In genomic region chr19:42193311-42193710, GRCm38 (mm10) we compare ENCODE assay signal across 14 mouse cellular contexts. TPM values are rescaled to one million over a fixed set of nuclear protein-coding genes. Genes with fewer than 3 reads are reported as not detected.
DNase-seq lines count a peak whose midpoint lies in the region; ATAC-seq lines count a peak whose summit lies in the region.
"Had no signal": no experiment of that assay in that cellular context is flagged by ENCODE, and none has a peak within 500 bp of the region (broad histone marks: within the 10 kb centered on the region; RNA-seq: fewer than 3 reads in every experiment).

No protein-coding gene starts in this region.

- peaks cover 4% of the 10 kb centered on the region; the same call in 1 of the 2 replicates for H3K36me3 ChIP-seq in forebrain, embryonic 16.5 days (ENCODE audit: control insufficient read depth, insufficient read depth)
- H3K36me3 ChIP-seq in forebrain, embryonic 13.5 days (ENCODE audit: poor library complexity, severe bottlenecking) = peaks cover 40% of the 10 kb centered on the region
- peaks cover 18% of the 10 kb centered on the region; the same call in 1 of the 2 replicates for H3K36me3 ChIP-seq in kidney, embryonic 14.5 days (ENCODE audit: control insufficient read depth, insufficient read depth, low read length)

- no peaks in the 10 kb centered on the region for H3K9me3 ChIP-seq in forebrain, embryonic 16.5 days (ENCODE audit: control insufficient read depth, low read length)
- H3K9me3 ChIP-seq in forebrain, embryonic 13.5 days (replicated peaks) = no peaks in the 10 kb centered on the region
- no peaks in the 10 kb centered on the region for H3K9me3 ChIP-seq in kidney, embryonic 14.5 days (ENCODE audit: control insufficient read depth, low read length)
- H3K9me3 ChIP-seq: embryonic facial prominence, embryonic 15.5 days; kidney, embryonic 15.5 days; liver, embryonic 15.5 days had no signal

- no peak overlapping the region for H3K4me3 ChIP-seq in forebrain, embryonic 16.5 days (replicated peaks; ENCODE audit: low read length)
- H3K4me3 ChIP-seq in forebrain, embryonic 13.5 days = no peak overlapping the region
- H3K4me3 ChIP-seq in kidney, embryonic 14.5 days (ENCODE audit: low read length) = no peak overlapping the region
- H3K4me3 ChIP-seq: embryonic facial prominence, embryonic 15.5 days; kidney, embryonic 15.5 days; liver, embryonic 15.5 days had no signal

- H3K9ac ChIP-seq in forebrain, embryonic 16.5 days (replicated peaks; ENCODE audit: low read depth, low read length) = no peak overlapping the region
- no peak overlapping the region for H3K9ac ChIP-seq in forebrain, embryonic 13.5 days
- 0 out of 2 replicates have a peak overlapping the region, but pooled peaks have one; percentile 1 for H3K9ac ChIP-seq in kidney, embryonic 14.5 days (ENCODE audit: low read depth, low read length)
- H3K9ac ChIP-seq: embryonic facial prominence, embryonic 15.5 days; kidney, embryonic 15.5 days; liver, embryonic 15.5 days had no signal

- no peaks in the 10 kb centered on the region for H3K27me3 ChIP-seq in forebrain, embryonic 16.5 days (replicated peaks; ENCODE audit: control insufficient read depth, insufficient read depth, low read length)
- peaks cover 7% of the 10 kb centered on the region for H3K27me3 ChIP-seq in forebrain, embryonic 13.5 days
- peaks cover 4% of the 10 kb centered on the region; the same call in 1 of the 2 replicates for H3K27me3 ChIP-seq in kidney, embryonic 14.5 days (ENCODE audit: control insufficient read depth, insufficient read depth, low read length)

- peak; percentile 18; the same call in 1 of the 2 replicates for ATAC-seq in forebrain, embryonic 16.5 days
- ATAC-seq in forebrain, embryonic 13.5 days = no peak
- no peak for ATAC-seq in kidney, embryonic 14.5 days (ENCODE audit: low FRiP score, low TSS enrichment)
- ATAC-seq: forebrain, embryonic 14.5 days had no signal

- WGBS in forebrain, embryonic 16.5 days = 39% methylated on average over 2 of the region's 2 CpGs
- 52% methylated on average over 2 of the region's 2 CpGs for WGBS in forebrain, embryonic 13.5 days
- 83% methylated on average over 2 of the region's 2 CpGs for WGBS in kidney, embryonic 14.5 days

- H3K4me1 ChIP-seq in forebrain, embryonic 16.5 days (replicated peaks; ENCODE audit: control insufficient read depth, insufficient read depth, low read length) = no peaks in the 10 kb centered on the region
- no peaks in the 10 kb centered on the region for H3K4me1 ChIP-seq in forebrain, embryonic 13.5 days
- no peaks in the 10 kb centered on the region for H3K4me1 ChIP-seq in kidney, embryonic 14.5 days (ENCODE audit: control insufficient read depth, insufficient read depth, low read length)
- H3K4me1 ChIP-seq: liver, embryonic 15.5 days had no signal

- DNase-seq in kidney, postnatal 25 days = no peak
- peak; percentile 11 for DNase-seq in 3T3-L1 (ENCODE audit: low read depth, low spot score)
- DNase-seq in fibroblast of lung, adult 2 months (ENCODE audit: low read depth) = peak; percentile 33
- DNase-seq in embryo, embryonic 9.5 days (ENCODE audit: extremely low spot score) = no peak
- DNase-seq in kidney, postnatal 14 days = no peak
- DNase-seq: adrenal gland, postnatal 25 days; cerebellum, postnatal 36 days had no signal

- no peak overlapping the region for H3K4me2 ChIP-seq in forebrain, embryonic 16.5 days (ENCODE audit: low read length)
- H3K4me2 ChIP-seq in forebrain, embryonic 13.5 days = no peak overlapping the region
- no peak overlapping the region for H3K4me2 ChIP-seq in kidney, embryonic 14.5 days (replicated peaks; ENCODE audit: low read depth, low read length)
- H3K4me2 ChIP-seq: embryonic facial prominence, embryonic 15.5 days; kidney, embryonic 15.5 days; liver, embryonic 15.5 days had no signal

- no peak overlapping the region for H3K27ac ChIP-seq in forebrain, embryonic 16.5 days (ENCODE audit: low read length)
- H3K27ac ChIP-seq in forebrain, embryonic 13.5 days = no peak overlapping the region
- H3K27ac ChIP-seq in kidney, embryonic 14.5 days (ENCODE audit: low read depth, low read length) = no peak overlapping the region
- H3K27ac ChIP-seq: embryonic facial prominence, embryonic 15.5 days; kidney, embryonic 15.5 days; liver, embryonic 15.5 days had no signal

RNA-seq across cellular contexts. Expression of gene Sfrp5, which starts 8.7 kb away (rescaled TPM):
- polyA plus RNA-seq in forebrain, embryonic 16.5 days (2015; fragmentation: Nextera tagmentation; extraction: Ambion mirVana) = 1.2 and 1.5 TPM in 2 replicates
- polyA plus RNA-seq in forebrain, embryonic 13.5 days (2015; fragmentation: Nextera tagmentation; extraction: Ambion mirVana) = 0.21 TPM in 1 of 2 replicates, not detected in the other
- 0.53 and 0.91 TPM in 2 replicates for polyA plus RNA-seq in kidney, embryonic 14.5 days (2014; fragmentation: Nextera tagmentation; extraction: Ambion mirVana)

RNA-seq across cellular contexts. Expression of gene Zfyve27, which starts 29.6 kb away (rescaled TPM):
- 65.4 and 78.7 TPM in 2 replicates for polyA plus RNA-seq in forebrain, embryonic 16.5 days (2015; fragmentation: Nextera tagmentation; extraction: Ambion mirVana)
- 43.5 and 45.6 TPM in 2 replicates for polyA plus RNA-seq in forebrain, embryonic 13.5 days (2015; fragmentation: Nextera tagmentation; extraction: Ambion mirVana)
- polyA plus RNA-seq in kidney, embryonic 14.5 days (2014; fragmentation: Nextera tagmentation; extraction: Ambion mirVana) = 12.7 and 17.8 TPM in 2 replicates

RNA-seq across cellular contexts. Expression of gene Marveld1, which starts 46.1 kb away (rescaled TPM):
- polyA plus RNA-seq in forebrain, embryonic 16.5 days (2015; fragmentation: Nextera tagmentation; extraction: Ambion mirVana) = 1.5 and 2.0 TPM in 2 replicates
- polyA plus RNA-seq in forebrain, embryonic 13.5 days (2015; fragmentation: Nextera tagmentation; extraction: Ambion mirVana) = 1.7 and 2.0 TPM in 2 replicates
- 9.6 and 14.2 TPM in 2 replicates for polyA plus RNA-seq in kidney, embryonic 14.5 days (2014; fragmentation: Nextera tagmentation; extraction: Ambion mirVana)

RNA-seq across cellular contexts. Expression of gene Golga7b, which starts 54.1 kb away (rescaled TPM):
- polyA plus RNA-seq in forebrain, embryonic 16.5 days (2015; fragmentation: Nextera tagmentation; extraction: Ambion mirVana) = 29.5 and 41.0 TPM in 2 replicates
- polyA plus RNA-seq in forebrain, embryonic 13.5 days (2015; fragmentation: Nextera tagmentation; extraction: Ambion mirVana) = 12.9 and 14.9 TPM in 2 replicates
- polyA plus RNA-seq in kidney, embryonic 14.5 days (2014; fragmentation: Nextera tagmentation; extraction: Ambion mirVana) = not detected in 2 replicates
- polyA plus RNA-seq: liver, embryonic 15.5 days had no signal

Comparison
In these comparisons a context has a peak if more than half of its experiments do, and no peak if none do; other contexts are left out.
1. DNase-seq: peak in 3T3-L1 (single experiment) and fibroblast of lung, adult 2 months (single experiment); none in kidney, postnatal 25 days (0 of 2), embryo, embryonic 9.5 days (single experiment) and kidney, postnatal 14 days (single experiment).